Mouse (Mus musculus) limb, embryonic 15.5 days (tissue): ENCODE results near the gene Foxk1. TPM values are rescaled to one million over a fixed set of nuclear protein-coding genes. Genes with fewer than 3 reads are reported as not detected.

Experiments used
- ATAC-seq: fragments of 200-750 bp; cut with Nextera tagmentation; 2 replicates; pipeline ENCODE4 v1.8.0; 2017; ENCODE audit warnings: low read depth, moderate TSS enrichment; ENCODE audit not compliant: insufficient number of reproducible peaks, low FRiP score, low TSS enrichment
- H3K27ac ChIP-seq: fragments of 300-500 bp; sonication (generic); 2 replicates; pipeline ENCODE4 v1.5.1; 2015; ENCODE audit warnings: moderate library complexity, mild to moderate bottlenecking, inconsistent platforms
- H3K27me3 ChIP-seq: fragments of 300-500 bp; sonication (generic); 2 replicates; pipeline ENCODE4 v1.6.1; 2015; ENCODE audit warnings: inconsistent platforms
- H3K36me3 ChIP-seq: fragments of 300-500 bp; sonication (generic); 2 replicates; pipeline ENCODE4 v1.6.1; 2015; ENCODE audit warnings: inconsistent platforms
- H3K4me1 ChIP-seq: fragments of 300-500 bp; sonication (generic); 2 replicates; pipeline ENCODE4 v1.6.1; 2015; ENCODE audit warnings: inconsistent platforms
- H3K4me2 ChIP-seq: fragments of 300-500 bp; sonication (generic); 2 replicates; pipeline ENCODE4 v1.6.1; 2015; ENCODE audit warnings: mild to moderate bottlenecking, inconsistent platforms
- H3K4me3 ChIP-seq: fragments of 300-500 bp; sonication (generic); 2 replicates; pipeline ENCODE4 v1.5.1; 2015; ENCODE audit warnings: mild to moderate bottlenecking, inconsistent platforms
- H3K9ac ChIP-seq: fragments of 300-500 bp; sonication (generic); 2 replicates; pipeline ENCODE4 v1.6.1; 2015; ENCODE audit warnings: inconsistent platforms
- H3K9me3 ChIP-seq: fragments of 300-500 bp; sonication (generic); 2 replicates; pipeline ENCODE4 v1.6.1; 2016; ENCODE audit warnings: inconsistent platforms
- WGBS: fragments of 180-500 bp; shearing (Covaris S2); methylation state at CpG from one replicate; pipeline ENCODE4 v1.1.7; 2015; 5-methylcytosine and 5-hydroxymethylcytosine counted together
- polyA plus RNA-seq: library from polyadenylated mRNA; unstranded; fragments of >200 nt; fragmentation: Nextera tagmentation; extraction: Ambion mirVana; gene quantifications from 2 replicates; pipeline ENCODE4 v1.2.1, GENCODE M21; 2015

The Foxk1 gene
- polyA plus RNA-seq, 1 experiment from 2014 or later, result 5.3 TPM

DNA sequence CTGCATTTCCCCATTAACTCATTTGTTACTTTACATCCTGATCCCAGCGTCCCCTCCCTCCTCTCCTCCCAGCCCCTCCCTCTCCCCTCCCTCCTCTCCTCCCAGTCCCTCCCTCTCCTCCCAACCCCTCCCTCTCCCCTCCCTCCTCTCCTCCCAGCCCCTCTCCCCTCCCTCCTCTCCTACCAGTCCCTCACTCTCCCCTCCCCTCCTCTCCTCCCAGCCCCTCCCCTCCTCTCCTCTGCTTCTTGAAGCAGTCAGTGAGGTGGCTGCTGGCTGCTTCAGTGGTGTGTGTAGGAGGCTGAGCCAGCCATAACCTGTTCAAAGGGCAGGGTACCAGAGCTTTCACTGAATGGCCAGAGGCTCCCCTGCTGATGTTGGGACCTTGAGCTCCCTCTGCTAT is 50.5 kb downstream of the Foxk1 start:
- peaks cover 65% of the 10 kb centered on the region for H3K36me3 ChIP-seq
- WGBS, result 18% methylated on average over 1 of the region's 1 CpGs
- no peak overlapping the region for H3K4me2 ChIP-seq
- H3K27ac ChIP-seq, result no peak overlapping the region
- H3K9me3 ChIP-seq, result no peaks in the 10 kb centered on the region
- ATAC-seq, result no peak
- no peak overlapping the region for H3K9ac ChIP-seq
- peaks cover 17% of the 10 kb centered on the region for H3K4me1 ChIP-seq
- no peaks in the 10 kb centered on the region for H3K27me3 ChIP-seq
- no peak overlapping the region for H3K4me3 ChIP-seq

DNA sequence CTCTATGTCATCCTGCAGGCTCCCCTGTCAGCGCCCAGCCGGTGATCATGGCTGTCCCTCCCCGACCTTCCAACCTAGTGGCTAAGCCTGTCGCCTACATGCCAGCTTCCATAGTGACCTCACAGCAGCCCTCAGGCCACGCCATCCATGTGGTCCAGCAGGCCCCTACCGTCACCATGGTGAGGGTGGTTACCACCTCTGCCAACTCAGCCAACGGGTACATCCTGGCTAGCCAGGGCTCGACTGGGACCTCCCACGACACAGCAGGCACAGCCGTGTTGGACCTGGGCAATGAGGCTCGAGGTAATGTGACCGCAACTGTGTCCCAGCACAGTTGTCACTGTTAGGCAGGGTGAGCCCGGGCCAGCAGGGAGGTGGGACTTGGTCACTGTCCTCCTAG is 52.4 kb downstream of the Foxk1 start:
- Histone ChIP-seq H3K27ac (no peak overlapping the region), H3K9ac (no peak overlapping the region), H3K36me3 (peaks cover 83% of the 10 kb centered on the region), H3K4me1 (0 out of 2 replicates have a peak, but pooled peaks cover 3% of the 10 kb centered on the region), H3K9me3 (no peaks in the 10 kb centered on the region), H3K4me2 (no peak overlapping the region), H3K27me3 (no peaks in the 10 kb centered on the region), H3K4me3 (no peak overlapping the region)
- no peak for ATAC-seq
- 92% methylated on average over 13 of the region's 13 CpGs for WGBS

DNA sequence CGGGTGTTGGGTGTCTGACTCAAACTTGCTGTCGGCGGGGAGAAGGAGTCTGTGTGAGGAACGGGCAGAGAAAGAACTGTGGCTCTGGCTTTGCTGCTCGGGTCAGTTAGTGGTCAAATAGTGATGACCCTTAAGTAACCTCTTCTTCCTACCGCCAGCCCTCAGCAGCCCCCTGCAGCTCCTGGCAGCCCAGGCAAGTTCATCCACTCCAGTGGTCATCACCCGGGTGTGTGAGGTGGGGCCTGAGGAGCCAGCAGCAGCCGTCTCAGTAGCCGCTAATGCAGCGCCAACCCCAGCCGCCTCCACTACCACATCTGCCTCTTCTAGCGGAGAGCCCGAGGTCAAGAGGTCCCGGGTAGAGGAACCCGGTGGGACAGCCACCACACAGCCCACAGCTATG is 55.0 kb downstream of the Foxk1 start:
- ATAC-seq, result no peak
- WGBS, result 63% methylated on average over 15 of the region's 15 CpGs
- Histone ChIP-seq H3K4me3 (no peak overlapping the region), H3K36me3 (peaks cover 82% of the 10 kb centered on the region), H3K4me1 (0 out of 2 replicates have a peak, but pooled peaks cover 2% of the 10 kb centered on the region), H3K27ac (no peak overlapping the region), H3K27me3 (no peaks in the 10 kb centered on the region), H3K9ac (no peak overlapping the region), H3K9me3 (no peaks in the 10 kb centered on the region), H3K4me2 (no peak overlapping the region)

DNA sequence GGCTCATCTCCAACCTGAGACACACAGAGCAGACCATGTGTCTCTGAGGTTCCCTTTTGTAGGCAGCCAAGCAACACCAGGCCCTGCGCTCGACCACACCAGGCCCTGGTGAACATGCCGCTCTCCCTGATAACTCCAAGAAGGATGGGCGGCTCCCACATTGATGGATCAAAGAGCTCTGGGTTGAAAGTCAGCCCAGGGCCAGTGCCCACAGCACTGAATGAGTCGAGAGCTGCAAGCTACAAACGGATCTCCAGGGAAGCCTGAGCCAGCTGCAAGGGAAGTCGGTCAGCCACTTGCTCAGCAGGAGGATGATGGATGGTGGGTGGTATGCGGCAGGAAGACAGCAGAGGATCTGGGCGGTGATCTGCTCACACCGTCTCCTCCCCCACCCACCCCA is 56.0 kb downstream of the Foxk1 start:
- WGBS, result 48% methylated on average over 10 of the region's 10 CpGs
- H3K9ac ChIP-seq, result no peak overlapping the region
- no peak overlapping the region for H3K4me3 ChIP-seq
- H3K27me3 ChIP-seq, result no peaks in the 10 kb centered on the region
- H3K9me3 ChIP-seq, result no peaks in the 10 kb centered on the region
- H3K4me2 ChIP-seq, result no peak overlapping the region
- no peaks in the 10 kb centered on the region for H3K4me1 ChIP-seq
- 0 out of 2 replicates have a peak overlapping the region, but pooled peaks have one; percentile 27 for H3K27ac ChIP-seq
- H3K36me3 ChIP-seq, result peaks cover 84% of the 10 kb centered on the region
- ATAC-seq, result no peak

DNA sequence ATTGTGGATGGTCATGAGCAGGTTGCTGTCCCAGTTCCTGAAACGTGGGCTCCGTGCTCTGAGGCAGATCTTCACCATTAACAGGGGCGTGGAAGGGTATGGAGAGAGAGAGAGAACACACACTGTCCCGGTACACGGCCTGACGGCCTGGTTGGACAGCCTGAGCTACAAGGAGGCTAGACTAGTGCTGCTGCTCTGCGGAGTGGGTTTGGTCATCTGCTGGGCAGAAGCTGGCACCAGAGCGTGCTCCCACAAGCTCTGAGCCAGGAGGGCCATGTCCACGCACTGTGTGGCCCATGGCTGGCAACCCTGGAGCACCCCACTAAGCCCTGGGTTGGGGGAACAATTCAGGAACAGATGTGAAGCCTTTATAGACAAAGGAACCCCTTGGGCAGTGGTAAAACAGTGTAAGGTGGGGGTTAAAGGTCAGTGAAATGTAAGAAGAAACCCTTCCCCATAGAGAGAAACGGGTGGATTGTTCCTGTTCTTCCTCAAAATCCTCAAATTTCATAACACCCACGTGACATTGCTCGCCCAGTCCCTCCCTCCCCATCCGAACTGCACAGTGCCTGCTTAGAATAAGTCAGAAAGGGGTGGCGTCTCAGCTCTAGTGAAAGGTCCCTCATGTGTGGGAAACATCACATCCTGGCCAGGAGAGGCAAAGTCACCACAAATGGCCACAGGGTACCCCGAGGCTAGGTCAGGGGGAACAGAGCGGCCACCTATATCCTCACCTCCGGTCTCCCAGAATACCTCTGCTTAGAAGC is 57.7 kb downstream of the Foxk1 start:
- peaks cover 69% of the 10 kb centered on the region for H3K36me3 ChIP-seq
- H3K27me3 ChIP-seq, result no peaks in the 10 kb centered on the region
- H3K4me3 ChIP-seq, result no peak overlapping the region
- H3K27ac ChIP-seq, result no peak overlapping the region
- 80% methylated on average over 17 of the region's 17 CpGs for WGBS
- no peak overlapping the region for H3K9ac ChIP-seq
- H3K4me2 ChIP-seq, result no peak overlapping the region
- ATAC-seq, result no peak
- H3K4me1 ChIP-seq, result peaks cover 8% of the 10 kb centered on the region; the same call in 1 of the 2 replicates
- H3K9me3 ChIP-seq, result no peaks in the 10 kb centered on the region

DNA sequence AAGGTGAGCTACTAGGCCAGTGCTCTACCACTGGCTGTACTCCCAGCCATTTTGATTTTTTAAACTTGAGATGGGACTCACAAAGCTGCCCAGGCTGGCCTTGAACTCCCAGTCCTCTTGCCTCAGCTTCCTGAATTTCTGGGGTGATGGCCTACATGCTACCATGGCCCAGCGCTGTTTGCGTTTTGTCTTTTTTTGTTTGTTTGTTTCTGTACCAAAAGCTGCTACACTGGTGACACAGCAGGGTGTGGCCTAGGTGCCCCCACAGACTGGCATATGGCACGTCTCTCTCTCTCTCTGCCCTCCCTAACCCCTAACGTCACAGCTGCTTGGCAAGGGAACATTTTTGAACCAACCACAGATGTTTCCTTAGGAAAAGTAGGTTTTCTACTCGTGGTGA is 58.5 kb downstream of the Foxk1 start:
- Histone ChIP-seq H3K9ac (no peak overlapping the region), H3K9me3 (no peaks in the 10 kb centered on the region), H3K4me2 (no peak overlapping the region), H3K4me3 (no peak overlapping the region), H3K27me3 (no peaks in the 10 kb centered on the region), H3K4me1 (peaks cover 15% of the 10 kb centered on the region), H3K36me3 (peaks cover 61% of the 10 kb centered on the region), H3K27ac (peak overlapping the region; percentile 43; the same call in 1 of the 2 replicates)
- no peak for ATAC-seq
- 67% methylated on average over 5 of the region's 5 CpGs for WGBS

DNA sequence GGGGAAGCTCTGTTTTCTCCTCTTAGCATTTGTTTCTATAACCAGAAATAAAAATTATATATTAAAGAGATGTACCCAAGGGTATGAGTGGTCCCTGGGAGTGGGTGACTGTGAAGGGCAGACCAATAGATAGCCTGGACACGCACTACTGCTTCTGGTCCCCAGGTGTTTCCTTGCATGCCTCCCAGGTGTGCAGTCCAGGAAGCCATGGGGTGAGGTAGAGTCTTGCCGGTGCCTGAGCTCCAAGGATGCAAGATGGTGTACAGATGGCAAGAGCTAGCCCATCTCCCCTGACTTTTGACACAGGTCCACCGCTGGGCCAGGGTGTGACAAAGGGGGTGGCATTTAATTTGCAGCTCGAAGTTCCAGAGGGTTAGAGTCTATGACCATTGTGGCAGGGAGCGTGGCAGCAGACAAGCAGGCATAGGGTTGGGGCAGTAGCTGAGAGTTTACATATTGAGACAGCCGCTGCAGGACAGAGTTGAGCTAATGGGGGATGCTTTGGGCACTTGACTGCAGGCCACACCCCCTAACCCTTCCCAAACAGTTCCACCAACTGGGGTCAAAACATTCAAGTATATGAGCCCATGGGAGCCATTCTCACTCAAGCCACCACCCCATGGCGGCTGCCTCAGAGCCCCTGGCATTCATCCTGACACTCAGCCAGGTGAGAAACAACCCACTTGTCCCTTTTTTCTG is 60.8 kb downstream of the Foxk1 start:
- ATAC-seq, result no peak
- 95% methylated on average over 7 of the region's 7 CpGs for WGBS
- Histone ChIP-seq H3K27me3 (no peaks in the 10 kb centered on the region), H3K36me3 (peaks cover 42% of the 10 kb centered on the region), H3K4me1 (peaks cover 19% of the 10 kb centered on the region), H3K27ac (no peak overlapping the region; the same call in 1 of the 2 replicates), H3K9ac (no peak overlapping the region), H3K4me3 (no peak overlapping the region), H3K4me2 (no peak overlapping the region), H3K9me3 (no peaks in the 10 kb centered on the region)

DNA sequence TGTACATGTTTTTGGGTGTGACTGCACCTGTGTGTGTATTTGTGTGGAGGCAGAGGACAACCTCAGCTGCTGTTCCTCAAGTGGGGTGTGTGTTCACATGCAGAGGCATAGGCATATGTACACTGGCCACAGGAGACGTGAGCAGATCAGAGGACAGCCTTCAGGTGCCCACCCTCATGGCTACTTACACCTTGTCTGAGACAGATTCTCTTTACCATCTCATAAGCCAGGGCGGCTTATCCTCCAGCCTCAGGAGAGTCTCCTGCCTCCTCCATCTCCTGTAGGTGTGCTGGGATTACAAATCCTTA is 61.3 kb downstream of the Foxk1 start:
- no peak for ATAC-seq
- Histone ChIP-seq H3K4me3 (no peak overlapping the region), H3K27me3 (no peaks in the 10 kb centered on the region), H3K9ac (no peak overlapping the region), H3K36me3 (peaks cover 42% of the 10 kb centered on the region), H3K27ac (peak overlapping the region; percentile 93), H3K4me2 (no peak overlapping the region), H3K9me3 (no peaks in the 10 kb centered on the region), H3K4me1 (peaks cover 19% of the 10 kb centered on the region)
- WGBS, result 98% methylated on average over 2 of the region's 2 CpGs

DNA sequence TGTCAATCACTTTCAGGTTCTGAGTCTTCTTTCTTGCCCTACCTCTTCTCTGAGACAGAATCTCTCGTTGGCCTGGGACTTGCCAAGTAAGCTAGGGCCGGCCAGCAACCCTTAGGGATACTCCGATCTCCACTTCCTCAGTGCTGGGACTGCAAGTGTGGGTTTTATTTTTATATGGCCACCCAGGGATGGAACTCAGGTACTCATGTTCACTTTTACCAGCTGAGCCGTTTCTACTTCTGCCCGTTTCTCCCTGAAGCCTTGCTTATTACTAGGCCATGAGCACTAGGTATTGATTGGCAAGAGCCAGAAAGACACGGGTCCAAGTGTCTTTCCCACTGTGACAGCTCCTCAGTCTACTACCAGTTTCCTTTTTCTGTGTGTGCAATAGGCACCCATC is 61.7 kb downstream of the Foxk1 start:
- Histone ChIP-seq H3K9me3 (no peaks in the 10 kb centered on the region), H3K27ac (peak overlapping the region; percentile 93), H3K27me3 (no peaks in the 10 kb centered on the region), H3K4me1 (peaks cover 19% of the 10 kb centered on the region), H3K4me2 (peak overlapping the region; percentile 60), H3K9ac (peak overlapping the region; percentile 40; the same call in 1 of the 2 replicates), H3K36me3 (peaks cover 42% of the 10 kb centered on the region), H3K4me3 (peak overlapping the region; percentile 60; the same call in 1 of the 2 replicates)
- WGBS, result 80% methylated on average over 6 of the region's 6 CpGs
- ATAC-seq, result no peak

DNA sequence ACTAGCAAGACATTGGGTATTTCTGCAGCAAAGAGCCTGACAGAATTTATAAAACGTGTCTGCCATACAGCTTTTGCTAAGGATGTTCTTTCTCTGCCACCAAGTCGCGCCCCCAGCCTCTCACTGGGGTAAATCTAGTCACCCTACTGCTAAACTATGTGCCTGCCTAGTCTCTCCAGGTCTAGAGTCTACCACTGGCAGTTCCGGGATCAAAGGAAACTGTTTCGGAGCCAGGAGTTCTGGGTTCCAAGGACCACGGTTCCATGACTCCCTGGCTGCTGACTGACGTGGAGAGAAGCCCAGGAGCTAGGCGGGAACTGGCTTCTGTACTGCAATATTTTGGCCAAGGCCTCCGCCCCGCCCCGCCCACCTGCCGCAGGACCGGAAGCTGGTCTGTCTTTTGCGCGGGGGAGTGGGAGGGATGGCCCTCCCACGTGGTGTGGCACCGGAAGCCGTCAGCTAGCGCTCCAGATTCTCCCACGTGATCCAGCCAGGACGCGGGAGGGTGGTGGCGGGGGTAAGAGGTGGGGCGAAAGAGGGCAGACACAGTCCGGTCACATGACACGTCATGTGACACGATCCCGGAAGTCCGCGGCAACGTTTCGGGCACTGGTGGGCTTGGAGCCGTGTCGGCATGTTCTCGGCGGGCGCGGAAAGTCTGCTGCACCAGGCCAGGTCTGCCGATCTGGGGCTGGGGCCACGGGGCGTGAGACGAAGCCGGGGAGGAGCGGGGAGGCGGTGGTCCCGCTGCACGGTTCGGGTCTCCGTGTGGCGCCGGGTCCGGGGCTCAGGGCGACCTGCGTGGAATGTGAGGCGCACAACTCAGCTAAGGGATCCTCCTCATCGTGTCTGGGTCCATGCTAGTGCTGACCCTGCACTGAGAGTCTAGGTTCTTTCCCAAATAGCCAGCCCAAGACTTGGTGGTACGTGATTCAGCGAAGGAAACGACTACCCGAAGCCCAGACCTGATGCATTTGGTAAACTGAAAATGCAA is 62.5 kb downstream of the Foxk1 start, which contains the start of gene Ap5z1:
Gene Ap5z1 (plus strand): TSS at position 484 of the 994 bp plus-strand sequence.
- Histone ChIP-seq H3K9me3 (no peaks in the 10 kb centered on the region), H3K36me3 (peaks cover 41% of the 10 kb centered on the region), H3K4me1 (peaks cover 19% of the 10 kb centered on the region), H3K27me3 (no peaks in the 10 kb centered on the region), H3K4me3 (peak within 1 kb of the TSS; percentile 60), H3K9ac (peak within 1 kb of the TSS; percentile 44), H3K4me2 (peak within 1 kb of the TSS; percentile 60), H3K27ac (peak within 1 kb of the TSS; percentile 93)
- ATAC-seq, result peak; percentile 91
- 1% methylated on average over 60 of the region's 60 CpGs for WGBS

DNA sequence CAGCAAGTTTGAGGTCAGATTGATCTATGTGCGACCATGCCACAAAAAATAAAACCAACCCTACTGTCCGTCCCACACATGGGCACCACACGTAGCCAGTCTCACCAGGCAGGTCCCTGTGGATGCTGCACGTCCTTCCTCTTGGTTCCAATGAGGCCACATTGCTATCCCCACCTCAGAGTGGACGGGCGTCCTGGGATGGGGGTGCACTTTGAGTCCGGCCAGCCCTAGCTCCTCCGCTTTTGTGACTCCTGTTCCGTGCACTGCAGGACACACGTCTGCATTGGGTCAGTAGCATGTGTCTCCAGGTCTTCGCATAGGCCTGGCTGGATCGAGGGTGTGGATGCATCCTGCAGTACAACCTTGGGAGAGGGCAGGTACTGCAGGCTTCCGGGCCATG is 67.1 kb downstream of the Foxk1 start:
- no peak for ATAC-seq
- Histone ChIP-seq H3K36me3 (peaks cover 40% of the 10 kb centered on the region), H3K27ac (no peak overlapping the region), H3K4me2 (no peak overlapping the region), H3K4me3 (no peak overlapping the region), H3K27me3 (no peaks in the 10 kb centered on the region), H3K9me3 (no peaks in the 10 kb centered on the region), H3K4me1 (peaks cover 14% of the 10 kb centered on the region), H3K9ac (no peak overlapping the region)
- 94% methylated on average over 13 of the region's 13 CpGs for WGBS
